Mouse (Mus musculus): ENCODE data around the gene D1Pas1. TPM values are rescaled to one million over a fixed set of nuclear protein-coding genes. Genes with fewer than 3 reads are reported as not detected.

Gene D1Pas1
- polyA plus RNA-seq, 1 experiment from 2014 or later = 0.37 TPM

DNA sequence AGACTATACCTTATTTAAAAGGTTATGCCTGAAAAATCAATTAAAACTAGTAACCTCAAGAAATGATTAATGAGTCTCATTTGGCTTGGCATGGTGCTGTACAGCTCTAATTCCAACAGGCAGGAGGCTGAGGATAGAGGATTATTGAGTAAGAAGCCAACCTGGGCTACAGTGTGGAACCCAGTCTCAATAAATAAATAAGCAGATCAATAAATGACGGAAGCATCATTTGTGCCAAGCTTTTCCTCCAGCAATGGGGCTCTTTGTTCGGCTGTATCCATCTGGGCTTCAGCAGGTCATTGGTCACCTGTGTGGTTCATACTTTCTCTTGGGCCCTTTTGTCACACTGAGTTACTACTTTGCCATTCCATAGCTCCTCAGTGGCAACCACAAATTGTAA lies 46.9 kb downstream of the D1Pas1 start:
- Histone ChIP-seq H3K4me3 (no peak overlapping the region), H3K9me3 (replicated peaks) (no peaks in the 10 kb centered on the region), H3K27ac (ENCODE audit: poor library complexity, severe bottlenecking) (no peak overlapping the region), H3K4me1 (replicated peaks) (no peaks in the 10 kb centered on the region), H3K4me2 (no peak overlapping the region), H3K9ac (no peak overlapping the region), H3K27me3 (replicated peaks) (no peaks in the 10 kb centered on the region), H3K36me3 (no peaks in the 10 kb centered on the region)
- 90% methylated on average over 2 of the region's 2 CpGs for WGBS
- no peak for ATAC-seq (ENCODE audit: insufficient number of reproducible peaks, low FRiP score)

DNA sequence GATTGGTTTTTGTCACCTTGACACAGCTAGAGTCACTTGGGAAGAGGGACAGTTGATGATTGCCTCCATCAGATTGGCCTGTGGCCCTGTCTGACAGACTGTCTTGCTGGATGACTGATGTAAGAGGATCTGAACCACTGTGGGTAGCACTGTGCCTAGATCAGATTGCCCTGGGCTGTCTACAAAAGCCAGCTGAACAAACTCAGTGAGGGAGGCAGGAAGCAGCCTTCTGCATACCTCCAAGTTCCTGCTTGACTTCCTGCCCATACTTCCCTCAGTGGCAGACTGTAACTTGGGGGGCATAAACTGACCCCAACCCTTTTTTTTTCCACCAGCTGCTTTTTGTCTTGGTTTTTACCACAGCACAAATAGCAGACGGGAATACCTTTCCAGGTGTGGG lies 48.5 kb downstream of the D1Pas1 start:
- ATAC-seq (ENCODE audit: insufficient number of reproducible peaks, low FRiP score) = no peak
- H3K9ac ChIP-seq = no peak overlapping the region
- H3K4me1 ChIP-seq (replicated peaks) = no peaks in the 10 kb centered on the region
- H3K4me3 ChIP-seq = no peak overlapping the region
- H3K27me3 ChIP-seq (replicated peaks) = no peaks in the 10 kb centered on the region
- no peaks in the 10 kb centered on the region for H3K9me3 ChIP-seq (replicated peaks)
- H3K36me3 ChIP-seq = no peaks in the 10 kb centered on the region
- H3K27ac ChIP-seq (ENCODE audit: poor library complexity, severe bottlenecking) = no peak overlapping the region
- no peak overlapping the region for H3K4me2 ChIP-seq
- WGBS = 45% methylated on average over 1 of the region's 1 CpGs

DNA sequence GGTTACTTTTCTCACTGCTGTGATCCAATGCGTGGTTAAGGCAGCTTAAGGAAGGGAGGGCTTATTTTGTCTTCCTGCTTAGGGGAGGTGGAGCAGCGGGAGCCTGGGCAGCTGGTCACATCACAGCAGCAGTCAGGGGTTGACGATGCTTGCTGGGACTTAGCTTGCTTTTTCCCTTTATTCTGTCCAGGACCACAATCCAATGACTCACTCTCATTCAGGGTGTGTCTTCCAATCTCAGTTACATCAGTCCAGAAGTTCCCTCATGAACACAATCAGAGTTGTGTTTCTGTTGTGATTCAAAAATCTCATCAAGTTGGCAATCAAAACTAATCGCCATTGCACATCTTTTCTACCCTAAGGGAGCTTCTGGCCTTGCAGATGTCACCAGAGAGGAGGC lies 48.9 kb downstream of the D1Pas1 start:
- no peaks in the 10 kb centered on the region for H3K4me1 ChIP-seq (replicated peaks)
- no peak overlapping the region for H3K9ac ChIP-seq
- no peak overlapping the region for H3K4me2 ChIP-seq
- no peaks in the 10 kb centered on the region for H3K36me3 ChIP-seq
- no peak overlapping the region for H3K27ac ChIP-seq (ENCODE audit: poor library complexity, severe bottlenecking)
- no peaks in the 10 kb centered on the region for H3K9me3 ChIP-seq (replicated peaks)
- no peak overlapping the region for H3K4me3 ChIP-seq
- WGBS = 43% methylated on average over 4 of the region's 4 CpGs
- H3K27me3 ChIP-seq (replicated peaks) = no peaks in the 10 kb centered on the region
- ATAC-seq (ENCODE audit: insufficient number of reproducible peaks, low FRiP score) = no peak

DNA sequence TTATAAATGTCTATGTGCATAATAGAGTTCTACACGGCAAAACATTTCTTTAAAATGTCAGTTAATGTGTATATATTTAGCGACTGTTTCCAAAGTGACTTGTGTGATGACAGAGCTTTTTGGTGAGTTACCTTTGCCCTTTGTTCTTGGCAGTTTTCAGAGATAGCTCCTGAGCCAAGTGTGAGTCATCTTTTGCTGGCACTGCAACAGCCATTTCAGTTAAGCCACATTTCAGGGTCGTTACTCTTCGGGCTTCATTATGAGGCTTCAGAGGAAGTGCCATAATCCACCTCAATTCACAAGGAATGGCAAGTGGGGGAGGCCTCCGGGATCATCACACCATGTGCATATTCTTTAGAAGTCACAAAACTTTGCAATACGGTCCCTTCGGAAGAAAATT lies 52.8 kb downstream of the D1Pas1 start:
- Histone ChIP-seq H3K9ac (no peak overlapping the region), H3K9me3 (replicated peaks) (no peaks in the 10 kb centered on the region), H3K4me2 (no peak overlapping the region), H3K4me1 (replicated peaks) (no peaks in the 10 kb centered on the region), H3K27me3 (replicated peaks) (no peaks in the 10 kb centered on the region), H3K27ac (ENCODE audit: poor library complexity, severe bottlenecking) (no peak overlapping the region), H3K4me3 (no peak overlapping the region), H3K36me3 (no peaks in the 10 kb centered on the region)
- ATAC-seq (ENCODE audit: insufficient number of reproducible peaks, low FRiP score) = no peak
- 79% methylated on average over 7 of the region's 7 CpGs for WGBS

Other genes with a start within 250 kb of the D1Pas1 start
- 41.1 and 44.4 TPM in 2 replicates for gene Rrp15, start 218.1 kb upstream of the D1Pas1 start, polyA plus RNA-seq (2016; fragmentation: Nextera tagmentation; extraction: Ambion mirVana)
- 0.72 and 1.4 TPM in 2 replicates for gene Spata17, start 248.0 kb downstream of the D1Pas1 start, polyA plus RNA-seq (2016; fragmentation: Nextera tagmentation; extraction: Ambion mirVana)
- 16.0 and 16.7 TPM in 2 replicates for gene Gpatch2, start 248.1 kb downstream of the D1Pas1 start, polyA plus RNA-seq (2016; fragmentation: Nextera tagmentation; extraction: Ambion mirVana)